Mouse (Mus musculus): ENCODE measurements around the gene Raf1. TPM values are rescaled to one million over a fixed set of nuclear protein-coding genes. Genes with fewer than 3 reads are reported as not detected.

The Raf1 gene
- 52.4 and 53.2 TPM in 2 replicates for polyA plus RNA-seq (2016; fragmentation: Nextera tagmentation; extraction: Ambion mirVana)

DNA sequence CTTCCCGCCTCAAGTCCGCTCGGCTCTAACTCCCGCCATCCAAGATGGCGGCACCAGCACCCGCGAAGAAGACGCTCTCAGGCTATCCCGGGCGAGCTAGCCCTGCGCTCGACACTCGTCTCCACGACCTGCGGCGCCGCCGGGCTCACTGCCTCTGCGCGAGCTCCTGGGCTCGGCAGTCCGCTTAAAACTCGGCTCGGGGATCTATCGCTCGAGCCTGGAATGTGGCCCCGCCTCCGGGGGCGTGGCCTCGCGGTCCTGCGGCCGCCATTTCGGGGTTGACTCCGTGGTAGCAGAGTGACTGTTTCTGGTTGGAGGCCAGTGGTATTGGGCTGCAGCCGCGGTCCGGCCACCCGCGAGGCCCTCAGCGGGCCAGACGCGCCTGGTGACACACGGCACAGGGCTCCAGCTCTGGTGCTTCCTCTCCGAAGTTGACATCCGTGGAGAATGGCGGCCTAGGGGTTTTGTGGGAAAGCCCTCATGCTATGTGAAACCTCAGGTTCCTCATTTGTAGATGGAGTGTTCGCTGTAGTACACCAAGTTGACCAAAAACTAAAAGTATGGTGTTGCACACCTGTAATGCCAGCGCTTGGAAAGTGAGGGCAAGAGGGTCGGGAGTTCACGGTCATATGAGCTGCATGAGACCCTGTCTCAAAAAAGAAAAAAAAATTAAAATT lies at the start of gene Raf1:
Gene Raf1 (minus strand): TSS at position 184 of the 677 bp plus-strand sequence.
- Histone ChIP-seq H3K27me3 (replicated peaks) (no peaks in the 10 kb centered on the region), H3K4me1 (peaks cover 52% of the 10 kb centered on the region), H3K27ac (peak within 1 kb of the TSS; percentile 98), H3K4me2 (peak within 1 kb of the TSS; percentile 88), H3K36me3 (no peaks in the 10 kb centered on the region), H3K9me3 (replicated peaks) (no peaks in the 10 kb centered on the region), H3K9ac (peak within 1 kb of the TSS; percentile 98), H3K4me3 (peak within 1 kb of the TSS; percentile 91)
- WGBS (ENCODE audit: insufficient replicate concordance), result under 1% methylated on average over 51 of the region's 51 CpGs
- peak; percentile 99 for ATAC-seq

- 52% methylated on average over 5 of the region's 5 CpGs for WGBS (ENCODE audit: insufficient replicate concordance)
- H3K27ac ChIP-seq, result no peak overlapping the region
- no peaks in the 10 kb centered on the region for H3K36me3 ChIP-seq
- no peaks in the 10 kb centered on the region; the same call in 1 of the 2 replicates for H3K9me3 ChIP-seq (replicated peaks)
- no peak overlapping the region for H3K4me2 ChIP-seq
- no peak for ATAC-seq
- 0 out of 2 replicates have a peak, but pooled peaks cover 8% of the 10 kb centered on the region for H3K27me3 ChIP-seq (replicated peaks)
- H3K4me3 ChIP-seq, result no peak overlapping the region
- peaks cover 12% of the 10 kb centered on the region for H3K4me1 ChIP-seq
- no peak overlapping the region for H3K9ac ChIP-seq
These were observed 45.8 kb upstream of the Raf1 start for GRCm38 (mm10) chr6:115722246-115722645.

DNA sequence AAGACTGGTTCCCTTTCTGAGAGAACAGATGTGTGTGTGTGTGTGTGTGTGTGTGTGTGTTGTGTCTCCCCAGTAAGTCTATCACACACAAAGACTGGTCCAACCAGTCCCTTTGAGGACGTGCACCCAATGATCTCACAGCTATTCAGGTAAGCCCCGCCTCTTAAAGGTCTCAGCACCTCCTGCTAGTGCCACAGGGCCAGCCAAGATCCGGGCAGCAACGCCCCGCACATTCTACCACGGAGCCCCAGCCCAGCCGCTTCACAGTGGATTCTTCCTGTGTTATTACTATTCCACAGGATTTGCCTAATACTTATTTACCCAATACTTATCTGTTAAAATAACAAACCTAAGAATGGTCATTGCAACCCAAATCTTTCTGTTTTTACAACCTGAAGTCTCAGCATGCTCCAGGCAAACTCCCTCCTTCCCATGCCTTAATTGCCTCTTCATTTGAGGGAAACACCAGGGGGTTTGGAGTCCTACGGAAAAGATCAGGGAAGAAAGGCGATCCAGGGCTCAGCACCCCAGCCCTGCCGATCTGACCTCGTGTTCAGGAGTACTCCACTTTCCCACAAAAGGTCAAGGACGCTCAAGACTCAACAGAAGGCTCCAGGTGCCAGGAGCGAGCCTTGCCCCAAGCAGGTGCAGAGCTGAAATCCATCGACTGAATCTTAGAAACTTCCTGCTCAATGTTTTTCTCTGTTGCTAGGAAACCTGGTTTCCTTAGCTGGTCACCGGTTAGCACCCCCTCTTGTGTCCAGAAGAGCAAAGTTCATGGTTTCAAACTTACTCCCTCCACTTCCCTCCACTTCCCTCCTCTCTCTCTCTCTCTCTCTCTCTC lies 41.5 kb upstream of the Raf1 start:
- H3K4me2 ChIP-seq, result peak overlapping the region; percentile 70
- H3K4me3 ChIP-seq, result peak overlapping the region; percentile 43
- H3K36me3 ChIP-seq, result no peaks in the 10 kb centered on the region
- peak; percentile 86 for ATAC-seq
- H3K4me1 ChIP-seq, result peaks cover 18% of the 10 kb centered on the region
- H3K9me3 ChIP-seq (replicated peaks), result no peaks in the 10 kb centered on the region
- WGBS (ENCODE audit: insufficient replicate concordance), result 1% methylated on average over 15 of the region's 15 CpGs
- H3K27me3 ChIP-seq (replicated peaks), result 0 out of 2 replicates have a peak, but pooled peaks cover under 1% of the 10 kb centered on the region
- H3K27ac ChIP-seq, result no peak overlapping the region
- H3K9ac ChIP-seq, result peak overlapping the region; percentile 44

DNA sequence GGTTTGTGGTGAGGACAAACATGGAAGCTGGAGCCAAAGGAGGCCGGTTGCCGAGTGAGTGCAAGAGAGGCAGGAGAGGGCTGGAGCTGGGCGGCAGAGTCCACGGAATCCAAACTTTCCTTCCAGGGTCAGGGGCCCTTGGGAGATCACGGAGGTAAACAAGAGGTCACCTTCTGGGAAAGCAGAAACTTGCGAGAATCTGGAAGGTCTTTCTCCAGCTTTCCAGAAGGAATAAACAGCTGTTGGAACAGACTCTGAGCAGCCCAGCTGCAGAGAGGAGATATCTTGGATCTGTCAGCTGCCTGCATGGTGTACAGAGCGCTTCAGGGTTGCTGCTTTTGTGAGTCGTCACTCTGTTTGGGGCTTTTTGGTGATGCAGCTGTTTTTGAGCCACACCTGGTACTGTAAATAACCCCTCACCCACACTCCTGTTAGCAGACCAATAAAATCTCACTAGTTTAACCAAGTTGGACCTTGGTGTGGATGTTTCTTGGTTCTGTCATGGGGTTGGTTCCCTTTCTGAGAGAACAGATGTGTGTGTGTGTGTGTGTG lies 40.7 kb upstream of the Raf1 start:
- 34% methylated on average over 8 of the region's 8 CpGs for WGBS (ENCODE audit: insufficient replicate concordance)
- peak overlapping the region; percentile 43; the same call in 1 of the 2 replicates for H3K4me3 ChIP-seq
- peak; percentile 83 for ATAC-seq
- H3K9me3 ChIP-seq (replicated peaks), result no peaks in the 10 kb centered on the region
- H3K27ac ChIP-seq, result no peak overlapping the region
- H3K36me3 ChIP-seq, result no peaks in the 10 kb centered on the region
- 0 out of 2 replicates have a peak overlapping the region, but pooled peaks have one; percentile 5 for H3K9ac ChIP-seq
- H3K4me1 ChIP-seq, result peaks cover 18% of the 10 kb centered on the region
- H3K4me2 ChIP-seq, result peak overlapping the region; percentile 70
- H3K27me3 ChIP-seq (replicated peaks), result no peaks in the 10 kb centered on the region

- Histone ChIP-seq H3K27me3 (replicated peaks) (no peaks in the 10 kb centered on the region), H3K4me1 (no peaks in the 10 kb centered on the region; the same call in 1 of the 2 replicates), H3K4me2 (no peak overlapping the region), H3K9me3 (replicated peaks) (no peaks in the 10 kb centered on the region), H3K36me3 (no peaks in the 10 kb centered on the region), H3K27ac (no peak overlapping the region), H3K9ac (no peak overlapping the region), H3K4me3 (no peak overlapping the region)
- no peak for ATAC-seq
- WGBS (ENCODE audit: insufficient replicate concordance), result 66% methylated on average over 3 of the region's 3 CpGs
These were observed 34.8 kb upstream of the Raf1 start for GRCm38 (mm10) chr6:115711261-115711660.

- Histone ChIP-seq H3K27ac (no peak overlapping the region), H3K9me3 (replicated peaks) (no peaks in the 10 kb centered on the region), H3K36me3 (no peaks in the 10 kb centered on the region), H3K9ac (no peak overlapping the region), H3K27me3 (replicated peaks) (no peaks in the 10 kb centered on the region), H3K4me2 (no peak overlapping the region), H3K4me1 (no peaks in the 10 kb centered on the region), H3K4me3 (no peak overlapping the region)
- WGBS (ENCODE audit: insufficient replicate concordance), result 48% methylated on average over 5 of the region's 5 CpGs
- ATAC-seq, result no peak
These were observed 26.5 kb upstream of the Raf1 start for GRCm38 (mm10) chr6:115702901-115703300.

- Histone ChIP-seq H3K27me3 (replicated peaks) (no peaks in the 10 kb centered on the region), H3K36me3 (no peaks in the 10 kb centered on the region), H3K4me1 (no peaks in the 10 kb centered on the region), H3K27ac (no peak overlapping the region), H3K9ac (no peak overlapping the region), H3K4me3 (no peak overlapping the region), H3K9me3 (replicated peaks) (no peaks in the 10 kb centered on the region), H3K4me2 (no peak overlapping the region)
- ATAC-seq, result no peak
- WGBS (ENCODE audit: insufficient replicate concordance), result 45% methylated on average over 11 of the region's 11 CpGs
These were observed 24.9 kb upstream of the Raf1 start for GRCm38 (mm10) chr6:115701302-115701701.

- no peaks in the 10 kb centered on the region for H3K9me3 ChIP-seq (replicated peaks)
- 70% methylated on average over 1 of the region's 1 CpGs for WGBS (ENCODE audit: insufficient replicate concordance)
- no peak overlapping the region for H3K9ac ChIP-seq
- H3K36me3 ChIP-seq, result no peaks in the 10 kb centered on the region
- ATAC-seq, result no peak
- no peak overlapping the region for H3K4me3 ChIP-seq
- H3K27me3 ChIP-seq (replicated peaks), result no peaks in the 10 kb centered on the region
- no peak overlapping the region for H3K27ac ChIP-seq
- H3K4me2 ChIP-seq, result no peak overlapping the region
- no peaks in the 10 kb centered on the region for H3K4me1 ChIP-seq
These were observed 24.3 kb upstream of the Raf1 start for GRCm38 (mm10) chr6:115700778-115701177.

GRCm38 (mm10) chr6:115698699-115699098 lies 22.3 kb upstream of the Raf1 start:
- Histone ChIP-seq H3K4me3 (no peak overlapping the region), H3K4me2 (no peak overlapping the region), H3K9me3 (replicated peaks) (no peaks in the 10 kb centered on the region), H3K9ac (no peak overlapping the region), H3K4me1 (0 out of 2 replicates have a peak, but pooled peaks cover 7% of the 10 kb centered on the region), H3K27ac (no peak overlapping the region), H3K36me3 (no peaks in the 10 kb centered on the region), H3K27me3 (replicated peaks) (no peaks in the 10 kb centered on the region)
- no peak for ATAC-seq
- 61% methylated on average over 4 of the region's 4 CpGs for WGBS (ENCODE audit: insufficient replicate concordance)

- Histone ChIP-seq H3K4me1 (0 out of 2 replicates have a peak, but pooled peaks cover 7% of the 10 kb centered on the region), H3K9me3 (replicated peaks) (no peaks in the 10 kb centered on the region), H3K27ac (no peak overlapping the region), H3K27me3 (replicated peaks) (no peaks in the 10 kb centered on the region), H3K9ac (no peak overlapping the region), H3K4me2 (no peak overlapping the region), H3K4me3 (no peak overlapping the region), H3K36me3 (no peaks in the 10 kb centered on the region)
- 75% methylated on average over 17 of the region's 17 CpGs for WGBS (ENCODE audit: insufficient replicate concordance)
- no peak for ATAC-seq
These were observed 21.5 kb upstream of the Raf1 start for GRCm38 (mm10) chr6:115697739-115698558.

DNA sequence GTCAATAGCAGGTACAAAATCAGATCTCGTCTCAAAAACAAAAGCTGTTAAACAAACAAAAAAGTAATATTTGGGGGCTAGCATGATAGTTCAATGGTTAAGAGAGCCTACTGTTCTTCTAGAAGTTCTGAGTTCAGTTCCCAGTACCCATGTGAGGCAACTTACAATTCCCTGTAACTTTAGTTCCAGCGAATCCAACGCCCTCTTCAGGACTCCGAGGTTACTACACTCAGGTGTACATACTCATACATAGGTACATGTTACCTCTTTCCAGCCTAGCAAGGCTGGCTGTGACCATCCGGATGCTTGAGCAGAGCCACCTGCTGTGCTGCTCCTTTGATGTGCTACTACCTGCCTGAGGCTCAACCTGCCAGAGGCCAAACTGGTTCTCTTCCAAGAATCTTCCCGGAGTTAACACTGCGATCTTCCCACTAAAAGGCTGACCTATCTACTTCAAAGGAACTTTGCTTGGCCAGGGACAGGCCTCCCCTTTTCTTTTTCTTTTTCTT lies 20.3 kb upstream of the Raf1 start:
- H3K4me3 ChIP-seq, result no peak overlapping the region
- H3K27me3 ChIP-seq (replicated peaks), result no peaks in the 10 kb centered on the region
- no peak for ATAC-seq
- H3K4me1 ChIP-seq, result 0 out of 2 replicates have a peak, but pooled peaks cover 7% of the 10 kb centered on the region
- H3K4me2 ChIP-seq, result no peak overlapping the region
- WGBS (ENCODE audit: insufficient replicate concordance), result 69% methylated on average over 7 of the region's 7 CpGs
- no peak overlapping the region for H3K9ac ChIP-seq
- H3K36me3 ChIP-seq, result no peaks in the 10 kb centered on the region
- no peak overlapping the region for H3K27ac ChIP-seq
- no peaks in the 10 kb centered on the region for H3K9me3 ChIP-seq (replicated peaks)
